Mouse (Mus musculus) granulocyte monocyte progenitor cell, adult 5-6 weeks (primary cell): Measurements from ENCODE around the gene Zbtb12. TPM values are rescaled to one million over a fixed set of nuclear protein-coding genes. Genes with fewer than 3 reads are reported as not detected.
A peak's percentile ranks its signal among the peaks of the same experiment; 100 is the strongest.
"Not testable (repeated sequence)": the region's sequence is repeated elsewhere in the genome, so short reads cannot be mapped to it uniquely, and the experiment has no call there.

ENCODE experiments used
- ATAC-seq: replicated peaks from 2 replicates; pipeline ENCODE4 v1.8.0; 2016; ENCODE audit warnings: mild to moderate bottlenecking, moderate TSS enrichment, inconsistent platforms; ENCODE audit not compliant: poor library complexity, severe bottlenecking
- total RNA-seq, 2 experiments: library from RNA; stranded (forward) in 1 of 2; stranded (reverse) in 1 of 2; fragments of 200-712, 200-1000 nt in 1 of 2; fragments of >200 nt in 1 of 2; fragmentation: Nextera tagmentation in 1 of 2; gene quantifications; 2 replicates each; pipeline ENCODE4 v1.2.3; 2014 to 2017

Zbtb12 gene
- total RNA-seq, 2 experiments from 2014 or later, result 13.3 to 14.2 TPM

DNA sequence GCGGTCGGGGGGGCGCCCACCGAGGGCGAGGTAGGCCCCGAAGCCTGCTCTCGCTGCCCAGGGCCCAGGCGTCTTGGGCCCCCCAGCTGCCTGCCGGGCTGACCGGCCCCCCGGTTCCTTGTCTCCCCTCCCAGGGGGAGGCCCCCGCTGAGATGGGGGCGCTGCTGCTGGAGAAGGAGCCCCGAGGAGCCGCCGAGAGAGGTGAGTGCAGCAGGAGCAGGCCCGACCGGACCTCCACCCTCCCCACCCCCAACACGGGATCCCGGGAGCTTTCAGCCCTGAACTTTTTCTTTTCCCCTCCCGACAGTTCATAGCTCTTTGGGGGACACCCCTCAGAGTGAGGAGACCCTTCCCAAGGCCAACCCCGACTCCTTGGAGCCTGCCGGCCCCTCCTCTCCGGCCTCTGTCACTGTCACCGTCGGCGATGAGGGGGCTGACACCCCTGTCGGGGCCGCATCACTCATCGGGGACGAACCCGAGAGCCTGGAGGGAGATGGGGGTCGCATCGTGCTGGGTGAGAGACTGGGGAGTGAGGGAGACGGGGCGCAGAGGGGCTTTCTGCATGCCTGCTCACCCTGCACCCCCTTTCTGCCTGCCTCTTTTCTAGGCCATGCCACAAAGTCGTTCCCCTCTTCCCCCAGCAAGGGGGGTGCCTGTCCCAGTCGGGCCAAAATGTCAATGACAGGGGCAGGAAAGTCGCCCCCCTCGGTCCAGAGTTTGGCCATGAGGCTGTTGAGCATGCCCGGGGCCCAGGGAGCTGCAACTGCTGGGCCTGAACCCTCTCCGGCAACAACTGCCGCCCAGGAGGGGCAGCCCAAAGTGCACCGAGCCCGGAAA, 20.0 kb downstream of the Zbtb12 start:
- 0 out of 2 replicates have a peak, but pooled peaks have one; percentile 13 for ATAC-seq

GRCm38 (mm10) chr17:34899890-34900243, 20.6 kb downstream of the Zbtb12 start:
- no peak for ATAC-seq

DNA sequence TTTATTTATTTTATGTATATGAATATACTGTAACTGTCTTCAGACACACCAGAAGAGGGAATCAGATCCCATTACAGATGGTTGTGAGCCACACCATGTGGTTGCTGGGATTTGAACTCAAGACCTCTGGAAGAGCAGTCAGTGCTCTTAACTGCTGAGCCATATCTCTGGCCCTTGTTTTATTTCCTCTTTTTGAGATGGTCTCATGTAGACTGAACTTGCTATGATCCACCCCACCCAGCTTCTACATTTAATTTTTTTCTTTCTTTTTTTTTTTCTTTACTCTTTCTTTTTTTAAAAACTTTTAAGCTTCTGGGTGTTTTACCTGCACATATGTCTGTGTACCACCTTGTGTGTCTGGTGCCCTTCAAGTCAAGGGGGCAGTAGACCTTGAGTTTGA, 21.5 kb downstream of the Zbtb12 start:
- ATAC-seq, result not testable (repeated sequence)

- not testable (repeated sequence) for ATAC-seq
Measured at GRCm38 (mm10) chr17:34901948-34902347, 22.7 kb downstream of the Zbtb12 start.

DNA sequence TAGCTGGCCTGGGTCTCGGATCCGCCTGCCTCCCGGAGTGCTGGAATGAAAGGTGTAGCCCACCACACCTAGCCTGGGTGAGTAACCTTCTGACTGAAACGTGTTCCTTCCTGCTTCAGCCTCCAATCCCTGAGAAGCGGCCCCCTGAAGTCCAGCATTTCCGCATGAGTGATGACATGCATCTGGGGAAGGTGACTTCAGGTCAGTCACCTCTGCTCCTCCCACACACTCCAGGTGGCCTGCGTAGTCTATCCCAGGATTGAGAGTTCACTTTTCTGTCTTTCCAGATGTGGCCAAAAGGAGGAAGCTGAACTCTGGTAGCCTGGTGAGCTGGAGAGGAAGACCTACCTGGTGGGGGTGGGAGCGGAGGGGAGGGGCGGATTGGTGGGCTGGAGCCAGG, 23.6 kb downstream of the Zbtb12 start:
- no peak for ATAC-seq

GRCm38 (mm10) chr17:34910982-34911381, 31.7 kb downstream of the Zbtb12 start:
- ATAC-seq, result no peak

DNA sequence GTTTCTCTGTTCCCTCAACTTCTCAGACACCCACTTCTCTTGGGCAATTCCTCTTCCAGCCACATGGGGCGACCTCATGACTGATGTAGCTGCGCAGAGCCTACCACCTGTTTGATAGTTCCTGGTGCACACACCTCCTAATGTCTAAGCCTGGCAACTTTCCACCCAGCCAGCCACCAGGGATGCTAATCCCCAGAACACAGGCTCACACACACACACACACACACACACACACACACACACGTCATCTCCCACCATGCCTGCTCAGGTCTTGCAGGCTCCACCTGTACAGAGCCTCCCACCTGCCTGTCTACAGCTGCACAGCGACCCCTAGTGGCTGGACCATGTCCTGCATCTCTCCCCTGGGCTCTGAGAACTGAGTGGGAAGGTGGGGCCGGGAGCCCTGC, 32.7 kb downstream of the Zbtb12 start:
- ATAC-seq, result peak; percentile 54

GRCm38 (mm10) chr17:34913930-34914665, 34.8 kb downstream of the Zbtb12 start, which contains the start of gene Slc44a4:
Slc44a4 (plus strand) TSS chr17:34914466.
- no peak for ATAC-seq

DNA sequence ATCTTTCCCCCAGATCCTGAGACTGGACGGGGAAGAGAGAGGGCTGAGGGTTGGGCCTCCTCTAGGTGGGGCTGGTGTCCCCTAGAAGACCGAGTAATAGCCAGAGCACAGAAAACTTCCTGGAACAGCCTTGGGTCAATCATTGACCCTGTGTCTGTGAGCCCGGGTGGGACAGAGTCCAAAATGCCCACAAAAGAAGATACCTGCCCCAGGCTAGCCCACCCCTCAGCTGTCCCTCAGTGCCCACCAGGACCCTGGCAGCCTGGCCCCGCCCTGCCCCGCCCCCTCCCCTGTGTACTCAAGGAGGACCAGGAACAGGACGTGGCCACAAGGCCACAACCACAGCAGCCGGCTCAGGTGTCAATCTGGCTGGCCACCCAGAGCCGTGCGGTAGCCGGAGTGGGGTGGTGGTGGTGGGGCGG, 36.1 kb downstream of the Zbtb12 start:
- peak; percentile 20; the same call in 1 of the 2 replicates for ATAC-seq

GRCm38 (mm10) chr17:34916316-34916715, 37.0 kb downstream of the Zbtb12 start:
- ATAC-seq, result no peak

GRCm38 (mm10) chr17:34917188-34917587, 37.9 kb downstream of the Zbtb12 start:
- peak; percentile 78 for ATAC-seq

DNA sequence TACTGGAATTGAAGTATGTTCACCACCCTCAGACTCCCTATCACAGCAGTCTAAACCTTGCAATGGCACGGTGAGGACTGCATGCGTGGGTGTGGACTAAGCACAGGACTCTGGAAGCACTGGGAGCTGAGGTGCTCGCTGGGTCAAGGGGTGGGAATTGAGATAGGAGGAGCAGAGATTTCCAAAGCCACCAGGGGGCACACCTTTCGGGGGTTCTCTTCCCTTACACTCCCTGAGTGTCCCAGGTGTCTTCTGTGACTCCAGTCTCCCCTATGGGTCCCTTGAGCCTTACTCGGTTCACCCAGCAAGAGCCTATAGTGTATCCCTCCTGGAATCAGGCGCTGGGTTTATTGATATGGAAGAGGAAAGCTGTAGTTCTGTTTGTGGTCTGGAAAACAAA, 43.7 kb downstream of the Zbtb12 start:
- ATAC-seq, result no peak; the same call in 1 of the 2 replicates

- peak; percentile 6; the same call in 1 of the 2 replicates for ATAC-seq
Measured at GRCm38 (mm10) chr17:34924258-34924657, 45.0 kb downstream of the Zbtb12 start.

GRCm38 (mm10) chr17:34927306-34928019, 48.2 kb downstream of the Zbtb12 start:
- ATAC-seq, result no peak

DNA sequence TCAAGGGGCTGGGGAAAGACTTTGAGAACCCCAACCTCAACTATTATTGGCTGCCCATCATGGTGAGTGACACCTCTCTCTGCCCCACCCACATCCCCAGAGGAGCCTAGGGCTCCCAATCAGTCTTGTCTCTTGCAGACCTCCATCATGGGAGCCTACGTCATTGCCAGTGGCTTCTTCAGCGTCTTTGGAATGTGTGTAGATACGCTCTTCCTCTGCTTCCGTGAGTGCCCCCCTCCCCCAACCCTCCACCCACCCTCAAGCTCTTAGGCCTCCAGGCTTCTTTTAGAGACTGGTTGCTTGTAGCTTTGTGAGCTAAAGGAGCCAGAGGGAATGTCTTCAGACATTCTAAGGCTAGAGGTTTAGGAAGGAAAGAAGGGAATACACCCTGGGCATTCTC, 49.6 kb downstream of the Zbtb12 start:
- ATAC-seq, result no peak

DNA sequence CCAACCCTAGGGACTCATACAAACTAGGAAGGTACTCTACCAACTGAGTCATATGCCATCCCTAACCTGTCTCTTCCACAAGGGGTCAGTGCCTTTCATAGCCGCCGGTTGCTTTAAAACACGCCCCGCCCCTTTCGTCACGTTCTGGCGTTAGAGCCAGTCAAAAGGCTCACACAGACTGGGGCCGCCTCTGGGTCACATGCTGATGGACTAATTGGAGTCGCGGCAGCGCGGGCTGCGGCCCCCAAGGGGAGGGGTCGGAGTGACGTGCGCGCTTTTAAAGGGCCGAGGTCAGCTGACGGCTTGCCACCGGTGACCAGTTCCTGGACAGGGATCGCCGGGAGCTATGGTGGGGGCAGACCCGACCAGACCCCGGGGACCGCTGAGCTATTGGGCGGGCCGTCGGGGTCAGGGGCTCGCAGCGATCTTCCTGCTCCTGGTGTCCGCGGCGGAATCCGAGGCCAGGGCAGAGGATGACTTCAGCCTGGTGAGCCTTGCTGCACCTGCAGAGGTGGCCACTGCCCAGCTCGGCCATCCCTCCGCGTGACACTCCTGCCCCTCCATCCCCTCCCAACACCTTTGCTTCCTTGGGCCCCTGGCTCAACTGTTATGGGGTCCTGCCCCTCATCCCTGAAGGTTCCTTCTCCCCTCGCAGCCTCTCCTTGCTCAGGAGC, 51.9 kb downstream of the Zbtb12 start, which contains the start of gene Neu1:
Gene Neu1 (plus strand): TSS at position 193 of the 674 bp plus-strand sequence.
- peak; percentile 91 for ATAC-seq

DNA sequence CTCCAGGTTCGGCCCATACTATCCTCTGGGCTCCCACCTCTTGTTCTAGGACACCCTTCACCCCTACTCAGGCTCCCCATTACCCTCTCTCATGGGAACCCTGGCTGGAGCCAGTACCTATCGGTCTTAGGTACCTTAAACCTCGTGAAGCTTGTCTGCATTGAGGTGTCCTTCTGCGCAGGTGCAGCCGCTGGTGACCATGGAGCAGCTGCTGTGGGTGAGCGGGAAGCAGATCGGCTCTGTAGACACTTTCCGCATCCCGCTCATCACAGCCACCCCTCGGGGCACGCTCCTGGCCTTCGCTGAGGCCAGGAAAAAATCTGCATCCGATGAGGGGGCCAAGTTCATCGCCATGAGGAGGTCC, 52.4 kb downstream of the Zbtb12 start:
- no peak for ATAC-seq

- ATAC-seq, result no peak
Measured at GRCm38 (mm10) chr17:34932287-34932686, 53.0 kb downstream of the Zbtb12 start.

DNA sequence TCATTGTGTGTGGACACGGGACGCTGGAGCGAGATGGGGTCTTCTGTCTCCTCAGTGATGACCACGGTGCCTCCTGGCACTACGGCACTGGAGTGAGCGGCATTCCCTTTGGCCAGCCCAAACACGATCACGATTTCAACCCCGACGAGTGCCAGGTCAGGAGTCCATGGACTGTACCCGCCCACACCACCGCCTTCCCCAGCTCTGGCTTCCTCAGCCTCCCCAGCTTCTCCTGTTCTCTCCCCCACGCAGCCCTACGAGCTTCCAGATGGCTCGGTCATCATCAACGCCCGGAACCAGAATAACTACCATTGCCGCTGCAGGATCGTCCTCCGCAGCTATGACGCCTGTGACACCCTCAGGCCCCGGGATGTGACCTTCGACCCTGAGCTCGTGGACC, 54.7 kb downstream of the Zbtb12 start:
- no peak for ATAC-seq

DNA sequence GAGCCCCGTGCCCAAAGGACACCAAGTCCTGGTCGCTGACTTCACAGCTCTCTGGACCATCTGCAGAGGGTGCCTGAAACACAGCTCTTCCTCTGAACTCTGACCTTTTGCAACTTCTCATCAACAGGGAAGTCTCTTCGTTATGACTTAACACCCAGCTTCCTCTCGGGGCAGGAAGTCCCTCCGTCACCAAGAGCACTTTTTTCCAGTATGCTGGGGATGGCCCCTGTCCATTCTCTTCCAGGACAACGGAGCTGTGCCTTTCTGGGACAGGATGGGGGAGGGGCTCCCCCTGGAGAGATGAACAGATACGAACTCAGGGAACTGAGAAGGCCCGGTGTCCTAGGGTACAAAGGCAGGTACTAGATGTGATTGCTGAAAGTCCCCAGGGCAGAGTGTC, 55.5 kb downstream of the Zbtb12 start:
- peak; percentile 15; the same call in 1 of the 2 replicates for ATAC-seq
